Mouse (Mus musculus) spleen, adult 18-20 months (tissue): ENCODE data around the gene Dimt1.
"Not testable (repeated sequence)": the region's sequence is repeated elsewhere in the genome, so short reads cannot be mapped to it uniquely, and the experiment has no call there.

Source experiments
- DNase-seq, 2 experiments: peaks; one replicate each; pipeline ENCODE4 v3.0.0; 2022; ENCODE audit warnings: mixed read lengths in 2 of 2

Dimt1 gene

GRCm38 (mm10) chr13:106946594-106947540 lies at the start of gene Dimt1:
Dimt1 (plus strand) TSS chr13:106947127.
- peak; percentile 88 to 90 for DNase-seq

- DNase-seq: no peak
These were observed 42.3 kb upstream of the Dimt1 start for GRCm38 (mm10) chr13:106904637-106905036.

- not testable (repeated sequence) for DNase-seq
These were observed 41.8 kb upstream of the Dimt1 start for GRCm38 (mm10) chr13:106905154-106905553.

- DNase-seq: no peak
These were observed 39.7 kb upstream of the Dimt1 start for GRCm38 (mm10) chr13:106907273-106907672.

GRCm38 (mm10) chr13:106910096-106910495 lies 36.8 kb upstream of the Dimt1 start:
- DNase-seq: no peak

- DNase-seq: no peak
These were observed 33.7 kb upstream of the Dimt1 start for GRCm38 (mm10) chr13:106913125-106913736.

GRCm38 (mm10) chr13:106918322-106919050 lies 28.4 kb upstream of the Dimt1 start:
- no peak for DNase-seq

- not testable (repeated sequence) for DNase-seq
These were observed 21.0 kb upstream of the Dimt1 start for GRCm38 (mm10) chr13:106925921-106926320.

GRCm38 (mm10) chr13:106928296-106928695 lies 18.6 kb upstream of the Dimt1 start:
- DNase-seq: no peak

GRCm38 (mm10) chr13:106929201-106929600 lies 17.7 kb upstream of the Dimt1 start:
- DNase-seq: no peak

GRCm38 (mm10) chr13:106935871-106936255 lies 11.1 kb upstream of the Dimt1 start:
- DNase-seq: no peak

GRCm38 (mm10) chr13:106936256-106937137 lies 10.4 kb upstream of the Dimt1 start, which contains the start of gene Ipo11:
Ipo11 (minus strand) TSS chr13:106936958.
- peak; percentile 77 to 80 for DNase-seq

- DNase-seq: no peak
These were observed 9.8 kb upstream of the Dimt1 start for GRCm38 (mm10) chr13:106937138-106937472.

- no peak for DNase-seq
These were observed 5.5 kb upstream of the Dimt1 start for GRCm38 (mm10) chr13:106941211-106941976.

GRCm38 (mm10) chr13:106942721-106943120 lies 4.2 kb upstream of the Dimt1 start:
- no peak for DNase-seq

GRCm38 (mm10) chr13:106945518-106945917 lies 1.4 kb upstream of the Dimt1 start:
- DNase-seq: no peak

GRCm38 (mm10) chr13:106947583-106947982 lies 656 bp downstream of the Dimt1 start:
- no peak for DNase-seq

- DNase-seq: no peak
These were observed 8.0 kb downstream of the Dimt1 start for GRCm38 (mm10) chr13:106954880-106955279.

- no peak for DNase-seq
These were observed 10.6 kb downstream of the Dimt1 start for GRCm38 (mm10) chr13:106957554-106957953.

- DNase-seq: no peak
These were observed 11.4 kb downstream of the Dimt1 start for GRCm38 (mm10) chr13:106958286-106958685.

GRCm38 (mm10) chr13:106960557-106960956 lies 13.6 kb downstream of the Dimt1 start:
- no peak for DNase-seq
